Mouse (Mus musculus) forebrain, embryonic 13.5 days (tissue): Measurements from ENCODE around the gene Maco1. TPM values are rescaled to one million over a fixed set of nuclear protein-coding genes. Genes with fewer than 3 reads are reported as not detected.

Experiments
- ATAC-seq: fragments of 200-750 bp; cut with Nextera tagmentation; 2 replicates; pipeline ENCODE4 v1.8.0; 2017
- H3K27ac ChIP-seq: fragments of 300-500 bp; sonication (generic); 2 replicates; pipeline ENCODE4 v1.5.1; 2015; ENCODE audit warnings: inconsistent platforms, mild to moderate bottlenecking, moderate library complexity
- H3K27me3 ChIP-seq: fragments of 300-500 bp; sonication (generic); 2 replicates; pipeline ENCODE4 v1.6.1; 2015; ENCODE audit warnings: mild to moderate bottlenecking, inconsistent platforms
- H3K36me3 ChIP-seq: fragments of 300-500 bp; sonication (generic); 2 replicates; pipeline ENCODE4 v1.6.1; 2015; ENCODE audit warnings: mild to moderate bottlenecking, inconsistent platforms; ENCODE audit not compliant: poor library complexity, severe bottlenecking
- H3K4me1 ChIP-seq: fragments of 300-500 bp; sonication (generic); 2 replicates; pipeline ENCODE4 v1.6.1; 2015; ENCODE audit warnings: inconsistent platforms
- H3K4me2 ChIP-seq: fragments of 300-500 bp; sonication (generic); 2 replicates; pipeline ENCODE4 v1.6.1; 2015; ENCODE audit warnings: inconsistent platforms, mild to moderate bottlenecking, moderate library complexity
- H3K4me3 ChIP-seq: fragments of 300-500 bp; sonication (generic); 2 replicates; pipeline ENCODE4 v1.5.1; 2015; ENCODE audit warnings: mild to moderate bottlenecking, inconsistent platforms
- H3K9ac ChIP-seq: fragments of 300-500 bp; sonication (generic); 2 replicates; pipeline ENCODE4 v1.6.1; 2015; ENCODE audit warnings: mild to moderate bottlenecking, inconsistent platforms
- H3K9me3 ChIP-seq: fragments of 300-500 bp; sonication (generic); replicated peaks from 2 replicates; pipeline ENCODE4 v1.6.1; 2016; ENCODE audit warnings: inconsistent platforms
- WGBS: fragments of 180-500 bp; shearing (Covaris S2); methylation state at CpG from one replicate; pipeline ENCODE4 v1.1.7; 2015; 5-methylcytosine and 5-hydroxymethylcytosine counted together
- polyA plus RNA-seq: library from polyadenylated mRNA; unstranded; fragments of >200 nt; fragmentation: Nextera tagmentation; extraction: Ambion mirVana; gene quantifications from 2 replicates; pipeline ENCODE4 v1.2.1, GENCODE M21; 2015

Maco1 gene
- polyA plus RNA-seq, 1 experiment from 2014 or later = 91.3 TPM

DNA sequence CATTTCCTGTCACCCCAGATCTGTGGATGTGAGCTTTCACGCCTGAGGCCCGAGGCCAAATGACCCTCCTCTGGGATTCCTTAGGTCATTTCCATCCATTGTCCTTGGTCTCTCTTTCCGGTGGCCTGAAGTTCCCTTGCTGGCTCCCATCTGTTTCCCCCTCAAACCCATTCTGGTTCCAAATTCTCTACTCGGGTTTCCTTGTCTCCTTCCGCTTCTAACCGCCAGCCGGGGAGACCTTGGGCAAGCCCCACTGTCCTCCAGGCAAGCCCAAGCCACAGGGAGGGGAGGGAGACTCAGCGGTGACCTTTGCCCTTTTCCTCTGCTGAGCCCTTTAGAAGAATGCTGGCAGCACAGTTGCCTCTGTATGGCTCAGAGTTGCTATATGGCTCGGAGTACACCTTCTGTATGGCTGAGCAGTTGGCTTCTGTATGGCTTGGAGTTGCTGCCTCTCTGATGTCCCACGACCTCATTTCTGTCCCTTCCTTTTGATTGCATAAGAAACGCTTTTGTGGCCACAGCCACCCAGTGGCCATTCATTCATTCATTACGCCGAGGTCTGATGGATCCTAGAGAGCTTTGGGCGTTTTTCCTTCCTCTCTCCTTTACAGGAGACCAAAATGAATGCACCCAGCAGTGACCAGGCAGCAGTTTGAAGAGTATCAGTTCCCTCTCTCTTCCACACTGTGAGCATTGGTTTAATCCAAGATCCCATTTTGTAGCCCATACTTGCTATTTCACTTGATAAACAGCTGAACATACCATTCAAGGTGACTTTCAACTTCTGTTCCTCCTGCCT lies 73.8 kb downstream of the Maco1 start:
- Histone ChIP-seq H3K36me3 (no peaks in the 10 kb centered on the region), H3K4me3 (no peak overlapping the region), H3K27me3 (no peaks in the 10 kb centered on the region), H3K4me2 (no peak overlapping the region), H3K9ac (peak overlapping the region; percentile 8; the same call in 1 of the 2 replicates), H3K27ac (no peak overlapping the region), H3K9me3 (no peaks in the 10 kb centered on the region), H3K4me1 (0 out of 2 replicates have a peak, but pooled peaks cover 4% of the 10 kb centered on the region)
- ATAC-seq = no peak
- WGBS = 45% methylated on average over 14 of the region's 14 CpGs

- H3K27me3 ChIP-seq = no peaks in the 10 kb centered on the region
- no peak overlapping the region for H3K27ac ChIP-seq
- no peak overlapping the region for H3K4me3 ChIP-seq
- no peaks in the 10 kb centered on the region for H3K36me3 ChIP-seq
- no peak overlapping the region for H3K4me2 ChIP-seq
- H3K9ac ChIP-seq = no peak overlapping the region
- 0 out of 2 replicates have a peak, but pooled peaks cover 4% of the 10 kb centered on the region for H3K4me1 ChIP-seq
- H3K9me3 ChIP-seq = no peaks in the 10 kb centered on the region
- no peak for ATAC-seq
- WGBS = 64% methylated on average over 7 of the region's 7 CpGs
These were observed 76.9 kb downstream of the Maco1 start for GRCm38 (mm10) chr4:134776246-134776645.

DNA sequence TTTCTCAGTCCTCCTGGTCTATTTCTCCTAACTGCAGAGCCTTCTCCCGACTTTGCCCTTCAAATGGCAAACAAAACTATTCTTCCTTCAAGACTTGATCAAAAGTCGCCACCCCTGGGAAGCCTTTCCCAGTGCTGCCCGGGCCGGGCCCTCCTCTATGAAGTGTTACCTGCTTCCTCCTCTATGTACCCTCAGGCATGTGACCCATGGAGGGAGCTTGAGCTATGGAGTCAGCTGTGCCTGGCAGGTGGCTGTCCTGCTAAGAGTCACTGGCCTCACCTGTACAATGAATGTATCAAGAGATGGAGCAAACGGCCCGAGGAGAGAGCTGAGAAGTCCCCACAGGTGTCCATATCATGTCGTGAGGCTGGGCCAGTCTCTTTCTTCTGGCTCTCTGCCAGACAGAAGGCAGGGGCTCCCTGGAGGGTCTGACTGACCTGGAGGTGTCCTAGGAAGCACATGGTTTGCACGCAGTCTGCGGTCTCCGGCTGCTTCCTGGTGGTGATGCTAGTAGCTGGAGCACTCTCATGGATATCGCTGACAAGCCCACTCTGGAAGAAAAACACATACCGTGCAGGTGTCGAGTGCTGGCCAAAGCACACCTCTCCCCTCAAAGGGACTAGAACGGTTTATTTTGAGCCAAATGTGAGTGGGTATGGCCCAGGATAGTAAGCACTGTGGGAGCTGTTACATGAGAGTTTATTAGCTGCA lies 77.8 kb downstream of the Maco1 start:
- ATAC-seq = no peak
- H3K4me3 ChIP-seq = no peak overlapping the region
- H3K27me3 ChIP-seq = no peaks in the 10 kb centered on the region
- no peak overlapping the region for H3K9ac ChIP-seq
- 73% methylated on average over 13 of the region's 14 CpGs for WGBS
- 0 out of 2 replicates have a peak, but pooled peaks cover 4% of the 10 kb centered on the region for H3K4me1 ChIP-seq
- no peaks in the 10 kb centered on the region for H3K36me3 ChIP-seq
- no peak overlapping the region for H3K4me2 ChIP-seq
- H3K9me3 ChIP-seq = no peaks in the 10 kb centered on the region
- H3K27ac ChIP-seq = no peak overlapping the region

DNA sequence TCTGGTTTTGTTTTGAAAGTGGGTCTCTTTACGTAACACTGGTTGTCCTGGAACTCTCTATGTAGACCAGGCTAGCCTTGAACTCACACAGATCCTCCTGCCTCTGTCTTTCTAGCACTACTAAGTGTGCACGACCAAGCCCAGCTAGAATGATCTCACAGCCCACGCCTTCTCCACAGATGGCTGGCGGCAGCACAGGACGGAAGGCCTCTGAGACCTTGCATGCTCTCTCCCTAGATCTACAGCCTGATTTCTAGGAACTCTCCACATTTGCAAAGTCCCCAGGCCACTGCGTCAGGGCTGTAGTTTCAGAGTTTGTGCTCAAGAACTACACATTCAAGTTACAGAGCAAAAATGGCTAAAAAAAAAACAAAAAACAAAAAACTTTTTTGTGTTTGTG lies 79.0 kb downstream of the Maco1 start:
- H3K36me3 ChIP-seq = no peaks in the 10 kb centered on the region
- H3K27ac ChIP-seq = no peak overlapping the region
- H3K4me2 ChIP-seq = no peak overlapping the region
- WGBS = 87% methylated on average over 6 of the region's 6 CpGs
- no peak for ATAC-seq
- peaks cover 10% of the 10 kb centered on the region for H3K27me3 ChIP-seq
- no peak overlapping the region for H3K9ac ChIP-seq
- no peak overlapping the region for H3K4me3 ChIP-seq
- 0 out of 2 replicates have a peak, but pooled peaks cover 4% of the 10 kb centered on the region for H3K4me1 ChIP-seq
- no peaks in the 10 kb centered on the region for H3K9me3 ChIP-seq

DNA sequence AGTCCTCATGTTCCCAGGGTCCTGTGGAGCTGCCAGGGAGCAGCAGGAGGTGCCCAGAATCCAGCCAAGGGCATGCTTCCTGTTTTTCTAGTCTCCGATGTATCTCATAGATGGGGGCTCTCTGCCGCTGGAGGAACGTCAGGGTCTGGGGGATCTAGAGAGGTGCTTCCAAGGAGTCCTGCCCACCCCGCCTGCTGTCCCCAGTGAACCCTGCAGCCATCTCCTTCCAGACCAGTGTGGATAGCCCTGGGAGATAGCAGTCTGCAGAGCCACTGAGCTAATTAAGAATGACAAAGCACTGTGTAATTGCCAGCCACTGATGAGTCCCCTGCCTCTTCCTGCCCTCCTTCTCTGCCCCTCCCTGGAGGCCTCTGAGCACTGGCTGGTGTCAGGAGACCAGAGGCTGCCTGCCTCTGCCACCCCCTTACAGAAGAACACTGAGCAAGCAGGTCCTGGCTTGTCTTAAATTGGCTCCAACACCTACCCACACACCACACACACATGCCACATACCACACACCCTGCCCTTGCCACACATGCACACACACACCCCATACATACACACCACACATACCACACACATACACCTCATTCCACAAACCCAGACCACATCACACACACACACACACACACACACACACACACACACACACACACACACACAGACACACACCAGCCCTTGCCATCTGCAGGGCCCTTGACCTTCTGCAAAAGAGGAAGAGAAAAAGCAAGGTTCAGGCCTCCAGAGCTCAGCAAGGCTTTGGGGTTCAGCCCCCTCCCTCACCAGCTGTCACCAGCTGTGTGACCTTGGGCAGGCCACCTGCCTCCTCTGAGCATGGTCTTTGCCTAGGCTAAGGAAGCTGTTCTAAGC lies 80.1 kb downstream of the Maco1 start:
- 44% methylated on average over 4 of the region's 4 CpGs for WGBS
- ATAC-seq = no peak
- Histone ChIP-seq H3K27me3 (peaks cover 18% of the 10 kb centered on the region), H3K9ac (no peak overlapping the region), H3K4me2 (no peak overlapping the region), H3K36me3 (no peaks in the 10 kb centered on the region), H3K27ac (no peak overlapping the region), H3K4me1 (0 out of 2 replicates have a peak, but pooled peaks cover 6% of the 10 kb centered on the region), H3K4me3 (no peak overlapping the region), H3K9me3 (no peaks in the 10 kb centered on the region)

GRCm38 (mm10) chr4:134769891-134770290 lies 83.3 kb downstream of the Maco1 start:
- Histone ChIP-seq H3K27me3 (peaks cover 42% of the 10 kb centered on the region), H3K9ac (no peak overlapping the region), H3K4me2 (no peak overlapping the region), H3K4me1 (peaks cover 21% of the 10 kb centered on the region), H3K9me3 (no peaks in the 10 kb centered on the region), H3K36me3 (no peaks in the 10 kb centered on the region), H3K4me3 (no peak overlapping the region), H3K27ac (no peak overlapping the region)
- WGBS = 83% methylated on average over 7 of the region's 7 CpGs
- no peak for ATAC-seq

- ATAC-seq = no peak
- no peak overlapping the region for H3K4me2 ChIP-seq
- no peak overlapping the region for H3K9ac ChIP-seq
- H3K4me3 ChIP-seq = no peak overlapping the region
- H3K4me1 ChIP-seq = peaks cover 21% of the 10 kb centered on the region
- no peak overlapping the region for H3K27ac ChIP-seq
- no peaks in the 10 kb centered on the region for H3K36me3 ChIP-seq
- WGBS = 72% methylated on average over 7 of the region's 7 CpGs
- H3K9me3 ChIP-seq = no peaks in the 10 kb centered on the region
- H3K27me3 ChIP-seq = peaks cover 42% of the 10 kb centered on the region
These were observed 83.9 kb downstream of the Maco1 start for GRCm38 (mm10) chr4:134769081-134769811.

GRCm38 (mm10) chr4:134768226-134768888 lies 84.8 kb downstream of the Maco1 start:
- WGBS = 8% methylated on average over 21 of the region's 21 CpGs
- Histone ChIP-seq H3K27me3 (peaks cover 42% of the 10 kb centered on the region), H3K9me3 (no peaks in the 10 kb centered on the region), H3K4me2 (peak overlapping the region; percentile 95), H3K27ac (no peak overlapping the region), H3K9ac (peak overlapping the region; percentile 73; the same call in 1 of the 2 replicates), H3K4me3 (peak overlapping the region; percentile 56), H3K36me3 (no peaks in the 10 kb centered on the region), H3K4me1 (peaks cover 21% of the 10 kb centered on the region)
- ATAC-seq = no peak

DNA sequence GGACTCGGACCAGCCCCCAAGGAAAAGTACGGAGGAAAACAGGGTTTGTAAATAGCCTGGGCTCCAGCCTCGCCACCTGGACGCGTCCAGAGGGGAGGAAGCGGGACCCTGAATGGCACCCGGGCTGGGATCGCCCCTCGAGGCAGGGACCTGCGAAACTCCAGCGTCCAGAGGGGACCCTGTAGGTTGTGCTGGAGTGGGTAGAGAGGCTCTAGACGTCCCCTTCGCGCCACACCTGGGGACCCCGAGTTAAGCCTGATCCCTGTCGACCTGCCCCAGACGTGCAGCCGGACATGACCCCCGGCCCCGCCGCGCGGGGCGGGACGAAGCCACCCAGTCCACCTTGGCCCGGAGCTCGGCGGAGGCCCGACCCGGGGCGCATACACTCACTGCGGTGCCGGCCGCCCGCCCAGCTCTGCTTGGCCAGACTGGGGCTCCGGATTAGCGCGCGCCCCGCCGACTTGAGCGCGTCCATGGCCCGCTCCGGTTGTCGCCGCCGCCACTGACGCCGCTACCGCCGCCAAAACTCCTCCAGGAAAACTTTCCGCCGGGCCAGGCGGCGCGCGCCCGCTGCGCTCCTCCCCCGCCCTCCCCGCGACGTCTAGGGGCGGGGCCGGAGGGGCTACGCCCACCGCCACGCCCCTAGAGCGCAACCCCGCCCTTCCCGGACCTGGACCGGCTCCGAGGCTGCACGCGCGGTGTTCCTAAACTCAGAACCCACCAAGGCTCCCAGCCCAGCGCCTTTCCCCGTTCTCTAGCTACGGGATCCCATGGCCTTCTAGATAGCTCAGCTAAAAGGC lies 85.5 kb downstream of the Maco1 start, which contains the start of gene Ldlrap1:
TSS of gene Ldlrap1 (minus strand) at position 599 of the 800 bp plus-strand sequence.
- Histone ChIP-seq H3K9ac (peak within 1 kb of the TSS; percentile 73), H3K27me3 (peaks cover 42% of the 10 kb centered on the region), H3K4me2 (peak within 1 kb of the TSS; percentile 95), H3K27ac (no peak within 1 kb of the TSS), H3K4me1 (peaks cover 17% of the 10 kb centered on the region), H3K4me3 (peak within 1 kb of the TSS; percentile 56), H3K9me3 (no peaks in the 10 kb centered on the region), H3K36me3 (no peaks in the 10 kb centered on the region)
- WGBS = under 1% methylated on average over 73 of the region's 80 CpGs
- peak; percentile 83 for ATAC-seq

DNA sequence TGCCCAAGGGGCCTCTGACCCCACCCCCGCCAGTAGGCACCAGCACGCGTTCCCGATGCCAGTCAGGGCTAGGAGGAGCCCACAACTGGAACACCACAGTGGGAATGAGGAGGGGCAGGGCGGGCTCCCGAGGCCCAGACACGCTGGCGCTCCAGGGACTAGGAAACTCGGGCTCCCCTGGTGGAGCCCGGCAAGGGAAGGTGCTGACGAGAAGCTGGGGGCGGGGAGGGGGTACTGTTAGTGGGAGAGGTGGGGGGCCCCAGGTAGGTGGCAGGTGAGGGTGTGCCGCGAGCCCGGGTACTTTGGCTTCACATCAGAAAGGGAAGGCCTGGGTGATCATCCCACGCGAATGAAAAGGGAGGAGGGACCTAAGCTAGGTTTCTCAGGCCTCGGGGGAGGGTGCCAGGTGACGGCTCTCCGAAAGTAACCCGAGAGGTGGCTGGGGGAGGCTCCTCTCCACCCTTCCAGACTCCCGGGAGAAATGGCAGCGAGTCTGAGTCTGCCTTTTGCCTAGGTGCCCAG lies 86.2 kb downstream of the Maco1 start:
- Histone ChIP-seq H3K27ac (no peak overlapping the region), H3K36me3 (no peaks in the 10 kb centered on the region), H3K4me1 (peaks cover 17% of the 10 kb centered on the region), H3K27me3 (peaks cover 42% of the 10 kb centered on the region), H3K9me3 (no peaks in the 10 kb centered on the region), H3K4me2 (peak overlapping the region; percentile 95), H3K9ac (peak overlapping the region; percentile 73), H3K4me3 (peak overlapping the region; percentile 56)
- no peak for ATAC-seq
- WGBS = under 1% methylated on average over 23 of the region's 23 CpGs
